Mouse (Mus musculus): Measurements from ENCODE around the gene Ppp2r3d.
"Not testable (repeated sequence)": the region's sequence is repeated elsewhere in the genome, so short reads cannot be mapped to it uniquely, and the experiment has no call there.

The Ppp2r3d gene

GRCm38 (mm10) chr9:124476096-124476902 lies at the start of gene Ppp2r3d:
Ppp2r3d (minus strand) TSS chr9:124476898.
- DNase-seq (ENCODE audit: low spot score): no peak

GRCm38 (mm10) chr9:124493693-124494092 lies 17.0 kb upstream of the Ppp2r3d start, which contains the start of gene Gm21836:
Gm21836 (minus strand) TSS chr9:124493793.
- DNase-seq (ENCODE audit: low spot score): not testable (repeated sequence)

- not testable (repeated sequence) for DNase-seq (ENCODE audit: low spot score)
Measured at GRCm38 (mm10) chr9:124480361-124480980, 3.8 kb upstream of the Ppp2r3d start.

- no peak for DNase-seq (ENCODE audit: low spot score)
Measured at GRCm38 (mm10) chr9:124478081-124478480, 1.4 kb upstream of the Ppp2r3d start.

- peak; percentile 9 for DNase-seq (ENCODE audit: low spot score)
Measured at GRCm38 (mm10) chr9:124475689-124476088, 1.0 kb downstream of the Ppp2r3d start.

GRCm38 (mm10) chr9:124456572-124456971 lies 20.1 kb downstream of the Ppp2r3d start:
- peak; percentile 68 for DNase-seq (ENCODE audit: low spot score)

- peak; percentile 7 for DNase-seq (ENCODE audit: low spot score)
Measured at GRCm38 (mm10) chr9:124442533-124442855, 34.2 kb downstream of the Ppp2r3d start.

GRCm38 (mm10) chr9:124441681-124442532 lies 34.8 kb downstream of the Ppp2r3d start:
- no peak for DNase-seq (ENCODE audit: low spot score)

GRCm38 (mm10) chr9:124440724-124441045 lies 36.0 kb downstream of the Ppp2r3d start:
- DNase-seq (ENCODE audit: low spot score): no peak

- peak; percentile 10 for DNase-seq (ENCODE audit: low spot score)
Measured at GRCm38 (mm10) chr9:124439848-124440723, 36.6 kb downstream of the Ppp2r3d start.

- no peak for DNase-seq (ENCODE audit: low spot score)
Measured at GRCm38 (mm10) chr9:124439403-124439847, 37.3 kb downstream of the Ppp2r3d start.

GRCm38 (mm10) chr9:124438686-124439346 lies 37.9 kb downstream of the Ppp2r3d start:
- no peak for DNase-seq (ENCODE audit: low spot score)

GRCm38 (mm10) chr9:124425411-124425885 lies 51.2 kb downstream of the Ppp2r3d start:
- peak; percentile 98 for DNase-seq (ENCODE audit: low spot score)

- DNase-seq (ENCODE audit: low spot score): peak; percentile 99
Measured at GRCm38 (mm10) chr9:124424542-124425410, 51.9 kb downstream of the Ppp2r3d start.

- DNase-seq (ENCODE audit: low spot score): no peak
Measured at GRCm38 (mm10) chr9:124424292-124424541, 52.5 kb downstream of the Ppp2r3d start.

- DNase-seq (ENCODE audit: low spot score): peak; percentile 98
Measured at GRCm38 (mm10) chr9:124423552-124424291, 53.0 kb downstream of the Ppp2r3d start.

GRCm38 (mm10) chr9:124422900-124423551 lies 53.7 kb downstream of the Ppp2r3d start:
- peak; percentile 97 for DNase-seq (ENCODE audit: low spot score)

- DNase-seq (ENCODE audit: low spot score): no peak
Measured at GRCm38 (mm10) chr9:124422427-124422826, 54.3 kb downstream of the Ppp2r3d start.

- no peak for DNase-seq (ENCODE audit: low spot score)
Measured at GRCm38 (mm10) chr9:124412921-124413320, 63.8 kb downstream of the Ppp2r3d start.

Data from embryo, embryonic 10 days (tissue).